Mouse (Mus musculus) G1E (cell line): ENCODE results near the gene Psmc1.

Experiments
- CTCF ChIP-seq: IDR thresholded peaks from 2 replicates; pipeline ENCODE4 v1.5.1; 2012; ENCODE audit warnings: low read depth, low read length, inconsistent platforms, mixed read lengths
- GATA1 ChIP-seq: IDR thresholded peaks from 2 replicates; pipeline ENCODE4 v1.6.1; 2012; ENCODE audit warnings: borderline replicate concordance, low read length, inconsistent platforms, mixed read lengths
- GATA2 ChIP-seq: IDR thresholded peaks from 2 replicates; pipeline ENCODE4 v1.6.1; 2012; ENCODE audit warnings: low read depth, low read length, inconsistent platforms, borderline replicate concordance
- POLR2AphosphoS5 ChIP-seq: IDR thresholded peaks from 2 replicates; pipeline ENCODE4 v1.6.1; 2012; ENCODE audit warnings: low read depth, low read length, inconsistent platforms; ENCODE audit not compliant: insufficient replicate concordance
- TAL1 ChIP-seq: conservative IDR thresholded peaks from 2 replicates; pipeline ENCODE4 v1.6.1; 2012; ENCODE audit warnings: low read depth, low read length, inconsistent platforms, mixed read lengths

GRCm38 (mm10) chr12:100061071-100061470 lies 48.9 kb upstream of the Psmc1 start:
- TF ChIP-seq CTCF (no peak), POLR2AphosphoS5 (no peak), GATA1 (no peak), TAL1 (no peak), GATA2 (no peak)
